Mouse (Mus musculus) ES-Bruce4 (cell line): ENCODE measurements at regions not wholly inside any gene's neighbourhood (a gene's known extent, or its start where the extent isn't known, plus 50 kb on each side); places are given as distances from the start of the nearest gene placed in this dataset.

Experiments
- CTCF ChIP-seq: IDR thresholded peaks from one replicate; pipeline ENCODE4 v1.8.1; 2011; ENCODE audit warnings: low read depth, low read length
- POLR2A ChIP-seq: IDR thresholded peaks from one replicate; pipeline ENCODE4 v1.8.1; 2011; ENCODE audit warnings: low read length; ENCODE audit not compliant: insufficient read depth

GRCm38 (mm10) chr16:9255351-9255750 lies 425.5 kb downstream of the 1810013L24Rik start:
- no peak for TF ChIP-seq CTCF
- TF ChIP-seq POLR2A, result no peak
